ENCODE assay signal across 22 mouse cellular contexts in genomic region chr1:151988066-151988465, GRCm38 (mm10).
DNase-seq lines count a peak whose midpoint lies in the region; ATAC-seq lines count a peak whose summit lies in the region.
"Had no signal": no experiment of that assay in that cellular context is flagged by ENCODE, and none has a peak within 500 bp of the region (broad histone marks: within the 10 kb centered on the region; RNA-seq: fewer than 3 reads in every experiment).

No protein-coding gene starts in this region.

- H3K27ac ChIP-seq in hindbrain, embryonic 10.5 days: peak overlapping the region; percentile 23; the same call in 1 of the 2 replicates
- H3K27ac ChIP-seq in hindbrain, embryonic 11.5 days (ENCODE audit: low read depth, low read length): no peak overlapping the region
- H3K27ac ChIP-seq: embryonic facial prominence, embryonic 12.5 days; forebrain, embryonic 12.5 days; layer of hippocampus, adult 2 months; limb, embryonic 12.5 days; liver, embryonic 13.5 days; midbrain, embryonic 13.5 days; stomach, postnatal 0 days had no signal

- H3K27me3 ChIP-seq in hindbrain, embryonic 10.5 days (ENCODE audit: insufficient read depth, poor library complexity, severe bottlenecking): no peaks in the 10 kb centered on the region
- no peaks in the 10 kb centered on the region for H3K27me3 ChIP-seq in hindbrain, embryonic 11.5 days (ENCODE audit: control insufficient read depth, insufficient read depth, low read length)
- H3K27me3 ChIP-seq: embryonic facial prominence, embryonic 12.5 days; forebrain, embryonic 12.5 days; heart, embryonic 12.5 days; limb, embryonic 12.5 days; liver, embryonic 13.5 days; midbrain, embryonic 13.5 days had no signal

- H3K36me3 ChIP-seq in hindbrain, embryonic 10.5 days: peaks cover 9% of the 10 kb centered on the region
- H3K36me3 ChIP-seq in hindbrain, embryonic 11.5 days (ENCODE audit: control insufficient read depth, insufficient read depth, low read length): no peaks in the 10 kb centered on the region
- H3K36me3 ChIP-seq: embryonic facial prominence, embryonic 12.5 days; forebrain, embryonic 12.5 days; heart, embryonic 12.5 days; limb, embryonic 12.5 days; liver, embryonic 13.5 days; midbrain, embryonic 13.5 days had no signal

- 93% methylated on average over 8 of the region's 8 CpGs for WGBS in hindbrain, embryonic 10.5 days
- WGBS in hindbrain, embryonic 11.5 days: 91% methylated on average over 8 of the region's 8 CpGs

- DNase-seq in hindbrain, embryonic 10.5 days (ENCODE audit: low spot score): no peak
- DNase-seq in hindbrain, embryonic 11.5 days (ENCODE audit: low spot score): no peak
- peak; percentile 72 to 86 for DNase-seq in cerebellum, adult 18-20 months
- DNase-seq in cerebellum, postnatal 14 days: peak; percentile 59 to 77
- DNase-seq in left cerebral cortex, adult 8-10 months (ENCODE audit: low spot score in 2 of 2): no peak
- DNase-seq in embryo, embryonic 9.5 days (ENCODE audit: extremely low spot score): no peak
- DNase-seq: heart, adult 18-20 months; heart, postnatal 10 days; kidney, postnatal 25 days; liver, embryonic 13.5 days; lung, adult 2 months; lung, postnatal 14 days; thymus, adult 2 months had no signal

- no peak overlapping the region for H3K4me3 ChIP-seq in hindbrain, embryonic 10.5 days
- H3K4me3 ChIP-seq in hindbrain, embryonic 11.5 days (ENCODE audit: low read depth, low read length): no peak overlapping the region
- H3K4me3 ChIP-seq: embryonic facial prominence, embryonic 12.5 days; forebrain, embryonic 12.5 days; heart, embryonic 12.5 days; layer of hippocampus, adult 2 months; limb, embryonic 12.5 days; liver, embryonic 13.5 days; midbrain, embryonic 13.5 days had no signal

- no peak overlapping the region for H3K4me2 ChIP-seq in hindbrain, embryonic 11.5 days (replicated peaks; ENCODE audit: low read depth, low read length)
- H3K4me2 ChIP-seq: embryonic facial prominence, embryonic 12.5 days; forebrain, embryonic 12.5 days; heart, embryonic 12.5 days; hindbrain, embryonic 14.5 days; limb, embryonic 12.5 days; liver, embryonic 13.5 days; midbrain, embryonic 13.5 days had no signal

- no peak for ATAC-seq in hindbrain, embryonic 11.5 days (ENCODE audit: low FRiP score)
- ATAC-seq in granulocyte monocyte progenitor cell, adult 5-6 weeks (replicated peaks; ENCODE audit: poor library complexity, severe bottlenecking): no peak
- ATAC-seq: midbrain, embryonic 13.5 days had no signal

- no peak overlapping the region for H3K9ac ChIP-seq in hindbrain, embryonic 11.5 days (ENCODE audit: low read depth, low read length)
- H3K9ac ChIP-seq: embryonic facial prominence, embryonic 12.5 days; forebrain, embryonic 12.5 days; heart, embryonic 12.5 days; hindbrain, embryonic 14.5 days; limb, embryonic 12.5 days; liver, embryonic 13.5 days; midbrain, embryonic 13.5 days had no signal

- H3K4me1 ChIP-seq in hindbrain, embryonic 10.5 days (replicated peaks): peaks cover 28% of the 10 kb centered on the region
- H3K4me1 ChIP-seq in hindbrain, embryonic 11.5 days (replicated peaks; ENCODE audit: control insufficient read depth, insufficient read depth, low read length): peaks cover 6% of the 10 kb centered on the region; the same call in 1 of the 2 replicates
- H3K4me1 ChIP-seq: liver, embryonic 13.5 days had no signal

- no peaks in the 10 kb centered on the region; the same call in 1 of the 2 replicates for H3K9me3 ChIP-seq in hindbrain, embryonic 10.5 days
- H3K9me3 ChIP-seq in hindbrain, embryonic 11.5 days (ENCODE audit: control insufficient read depth, low read length): no peaks in the 10 kb centered on the region
- H3K9me3 ChIP-seq: embryonic facial prominence, embryonic 12.5 days; forebrain, embryonic 12.5 days; limb, embryonic 12.5 days; liver, embryonic 13.5 days; midbrain, embryonic 13.5 days had no signal

Comparison
In these comparisons a context has a peak if more than half of its experiments do, and no peak if none do; other contexts are left out.
1. DNase-seq: peak in cerebellum, adult 18-20 months (2 of 2) and cerebellum, postnatal 14 days (2 of 2); none in hindbrain, embryonic 10.5 days (single experiment), hindbrain, embryonic 11.5 days (single experiment), left cerebral cortex, adult 8-10 months (0 of 2) and embryo, embryonic 9.5 days (single experiment).